Mouse (Mus musculus) liver, postnatal 0 days (tissue): Measurements from ENCODE around the gene Dnajc3. TPM values are rescaled to one million over a fixed set of nuclear protein-coding genes. Genes with fewer than 3 reads are reported as not detected.

Experiments
- ATAC-seq: fragments of 200-750 bp; cut with Nextera tagmentation; 2 replicates; pipeline ENCODE4 v1.8.0; 2017; ENCODE audit warnings: mild to moderate bottlenecking, moderate library complexity
- DNase-seq: peaks from one replicate; pipeline ENCODE4 v3.0.0-alpha.2; 2016
- H3K27ac ChIP-seq: fragments of 300-500 bp; sonication (generic); 2 replicates; pipeline ENCODE4 v1.5.1; 2014; ENCODE audit warnings: antibody characterized with exemption, moderate library complexity, mild to moderate bottlenecking, low read depth
- H3K27me3 ChIP-seq: fragments of 300-500 bp; sonication (generic); 2 replicates; pipeline ENCODE4 v1.6.1; 2014; ENCODE audit warnings: low read length, control low read depth, mixed read lengths; ENCODE audit not compliant: insufficient read depth
- H3K36me3 ChIP-seq: fragments of 300-500 bp; sonication (generic); replicated peaks from 2 replicates; pipeline ENCODE4 v1.6.1; 2014; ENCODE audit warnings: mild to moderate bottlenecking, control low read depth, low read length, moderate library complexity, mixed read lengths; ENCODE audit not compliant: insufficient read depth
- H3K4me1 ChIP-seq: fragments of 300-500 bp; sonication (generic); 2 replicates; pipeline ENCODE4 v1.6.1; 2014; ENCODE audit warnings: antibody characterized with exemption, mild to moderate bottlenecking, control low read depth; ENCODE audit not compliant: insufficient read depth
- H3K4me2 ChIP-seq: fragments of 300-500 bp; sonication (generic); 2 replicates; pipeline ENCODE4 v1.6.1; 2014; ENCODE audit warnings: low read depth, mild to moderate bottlenecking, low read length, moderate library complexity, mixed read lengths
- H3K4me3 ChIP-seq: fragments of 300-500 bp; sonication (generic); 2 replicates; pipeline ENCODE4 v1.5.1; 2014; ENCODE audit warnings: low read depth, low read length
- H3K9ac ChIP-seq: fragments of 300-500 bp; sonication (generic); replicated peaks from 2 replicates; pipeline ENCODE4 v1.6.1; 2014; ENCODE audit warnings: mild to moderate bottlenecking, moderate library complexity
- H3K9me3 ChIP-seq: fragments of 300-500 bp; sonication (generic); 2 replicates; pipeline ENCODE4 v1.6.1; 2016; ENCODE audit warnings: mild to moderate bottlenecking, control low read depth, low read length, mixed read lengths
- CTCF ChIP-seq: sonication (generic); IDR thresholded peaks from 2 replicates; pipeline ENCODE4 v1.5.1; 2016; ENCODE audit warnings: antibody characterized with exemption, low read depth
- EP300 ChIP-seq: IDR thresholded peaks from 2 replicates; pipeline ENCODE4 v1.6.1; 2016; ENCODE audit warnings: antibody characterized with exemption, low read depth, mild to moderate bottlenecking
- WGBS: fragments of 180-500 bp; shearing (Covaris S2); extraction: QIAGEN DNeasy Blood & Tissue Kit; methylation state at CpG from one replicate; pipeline ENCODE4 v1.1.7; 2014; ENCODE audit not compliant: insufficient replicate concordance; 5-methylcytosine and 5-hydroxymethylcytosine counted together
- polyA plus RNA-seq: library from polyadenylated mRNA; unstranded; fragments of >200 nt; fragmentation: Nextera tagmentation; extraction: Ambion mirVana; gene quantifications from 2 replicates; pipeline ENCODE4 v1.2.1, GENCODE M21; 2015

Dnajc3 gene
- polyA plus RNA-seq, 1 experiment from 2014 or later = 53.6 TPM

DNA sequence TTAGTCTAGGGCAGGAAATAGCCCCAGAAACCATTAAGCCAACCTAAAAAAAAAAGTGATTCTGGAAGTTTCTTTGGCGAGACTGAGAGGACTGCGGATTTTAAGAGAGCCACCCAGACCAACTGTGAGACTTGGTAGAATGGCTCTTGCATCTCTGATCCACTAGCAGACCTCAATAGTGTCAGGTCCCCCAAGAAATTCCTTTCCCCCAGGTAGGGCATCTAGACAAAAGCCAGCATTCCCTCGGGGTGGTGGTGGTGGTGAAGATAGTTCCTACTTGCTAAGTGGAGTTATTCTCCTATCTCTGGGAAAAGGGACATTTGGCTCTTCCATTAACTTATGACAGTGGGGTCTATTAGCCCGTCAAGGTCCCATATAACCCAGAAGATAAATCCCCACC, 824 bp upstream of the Dnajc3 start:
- Histone ChIP-seq H3K27ac (peak overlapping the region; percentile 92), H3K4me2 (peak overlapping the region; percentile 98), H3K9me3 (no peaks in the 10 kb centered on the region), H3K4me1 (peaks cover 29% of the 10 kb centered on the region), H3K4me3 (peak overlapping the region; percentile 94), H3K9ac (peak overlapping the region; percentile 79), H3K36me3 (no peaks in the 10 kb centered on the region), H3K27me3 (no peaks in the 10 kb centered on the region)
- DNase-seq (no peak), ATAC-seq (no peak)
- 29% methylated on average over 4 of the region's 4 CpGs for WGBS
- TF ChIP-seq EP300 (no peak), CTCF (no peak)

- Histone ChIP-seq H3K4me1 (peaks cover 33% of the 10 kb centered on the region), H3K9me3 (no peaks in the 10 kb centered on the region), H3K27me3 (no peaks in the 10 kb centered on the region), H3K4me2 (peak overlapping the region; percentile 77), H3K27ac (peak overlapping the region; percentile 96), H3K9ac (peak overlapping the region; percentile 98), H3K4me3 (peak overlapping the region; percentile 94), H3K36me3 (no peaks in the 10 kb centered on the region)
- DNase-seq (no peak), ATAC-seq (no peak)
- TF ChIP-seq EP300 (no peak), CTCF (no peak)
- WGBS = 3% methylated on average over 7 of the region's 7 CpGs
Observed at GRCm38 (mm10) chr14:118938551-118938950, 775 bp downstream of the Dnajc3 start.

- H3K27ac ChIP-seq = peak overlapping the region; percentile 68
- H3K9ac ChIP-seq = peak overlapping the region; percentile 46; the same call in 1 of the 2 replicates
- ATAC-seq (no peak), DNase-seq (peak; percentile 45)
- H3K4me2 ChIP-seq = peak overlapping the region; percentile 77; the same call in 1 of the 2 replicates
- H3K4me1 ChIP-seq = peaks cover 44% of the 10 kb centered on the region
- H3K36me3 ChIP-seq = no peaks in the 10 kb centered on the region
- WGBS = 69% methylated on average over 4 of the region's 4 CpGs
- no peak for TF ChIP-seq CTCF
- no peak for TF ChIP-seq EP300
- H3K27me3 ChIP-seq = no peaks in the 10 kb centered on the region
- no peaks in the 10 kb centered on the region for H3K9me3 ChIP-seq
- H3K4me3 ChIP-seq = no peak overlapping the region
Observed at GRCm38 (mm10) chr14:118940796-118941495, 3.2 kb downstream of the Dnajc3 start.

DNA sequence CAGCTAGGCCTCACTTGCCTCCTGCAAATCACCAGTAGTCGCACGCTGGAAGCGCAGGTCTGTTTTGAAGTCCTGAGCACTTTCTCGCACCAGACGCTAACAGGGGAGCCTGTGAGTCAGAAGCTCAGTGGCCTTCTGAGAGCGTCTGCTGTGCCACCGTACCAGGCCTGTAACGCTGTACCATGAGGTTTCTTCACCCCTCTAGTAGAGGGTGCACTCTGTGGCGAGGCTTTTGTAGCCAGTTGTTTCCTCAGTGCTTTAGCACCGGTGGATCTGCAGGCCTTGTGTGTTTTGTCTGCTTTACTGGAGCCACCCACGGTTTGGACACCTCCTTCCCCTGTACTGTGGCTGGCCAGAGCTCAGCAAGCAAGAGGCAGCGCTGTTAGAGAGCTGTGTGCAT, 4.3 kb downstream of the Dnajc3 start:
- TF ChIP-seq EP300 (no peak), CTCF (no peak)
- H3K36me3 ChIP-seq = no peaks in the 10 kb centered on the region
- H3K27ac ChIP-seq = peak overlapping the region; percentile 55; the same call in 1 of the 2 replicates
- peak overlapping the region; percentile 24; the same call in 1 of the 2 replicates for H3K4me2 ChIP-seq
- WGBS = 71% methylated on average over 12 of the region's 12 CpGs
- H3K9ac ChIP-seq = no peak overlapping the region
- H3K9me3 ChIP-seq = no peaks in the 10 kb centered on the region
- no peak for ATAC-seq
- peaks cover 35% of the 10 kb centered on the region for H3K4me1 ChIP-seq
- H3K27me3 ChIP-seq = no peaks in the 10 kb centered on the region
- H3K4me3 ChIP-seq = no peak overlapping the region
- DNase-seq = no peak

- Histone ChIP-seq H3K36me3 (no peaks in the 10 kb centered on the region), H3K27ac (peak overlapping the region; percentile 22; the same call in 1 of the 2 replicates), H3K4me2 (no peak overlapping the region), H3K4me1 (peaks cover 30% of the 10 kb centered on the region), H3K4me3 (no peak overlapping the region), H3K9me3 (no peaks in the 10 kb centered on the region), H3K27me3 (no peaks in the 10 kb centered on the region), H3K9ac (no peak overlapping the region)
- WGBS = 44% methylated on average over 2 of the region's 2 CpGs
- DNase-seq (no peak), ATAC-seq (no peak)
- TF ChIP-seq CTCF (no peak), EP300 (no peak)
Observed at GRCm38 (mm10) chr14:118944702-118945101, 6.9 kb downstream of the Dnajc3 start.

DNA sequence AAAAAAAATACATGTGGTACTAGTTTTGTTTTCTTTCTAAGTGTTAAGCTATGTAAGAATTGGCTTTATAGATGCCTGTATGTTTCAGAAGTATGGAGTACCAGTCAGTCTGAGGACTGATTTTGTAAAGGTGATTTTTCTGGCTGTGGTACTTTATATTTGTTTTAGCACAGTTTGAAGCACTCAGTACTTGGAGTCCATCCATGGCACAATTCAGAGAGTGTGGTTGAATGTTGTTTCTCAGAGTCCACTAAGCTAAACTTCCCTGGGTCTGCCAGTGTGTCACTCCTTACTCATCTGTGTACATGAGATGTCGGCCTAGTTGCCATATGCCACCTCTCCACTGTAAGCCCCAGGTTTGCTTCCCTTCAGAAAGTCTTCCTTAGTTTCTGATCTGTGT, 11.1 kb downstream of the Dnajc3 start:
- DNase-seq = no peak
- H3K27me3 ChIP-seq = no peaks in the 10 kb centered on the region
- ATAC-seq = no peak
- 58% methylated on average over 1 of the region's 1 CpGs for WGBS
- peaks cover 28% of the 10 kb centered on the region for H3K4me1 ChIP-seq
- TF ChIP-seq EP300 (no peak), CTCF (no peak)
- H3K27ac ChIP-seq = 0 out of 2 replicates have a peak overlapping the region, but pooled peaks have one; percentile 9
- no peak overlapping the region for H3K4me2 ChIP-seq
- no peaks in the 10 kb centered on the region for H3K9me3 ChIP-seq
- H3K4me3 ChIP-seq = no peak overlapping the region
- no peak overlapping the region for H3K9ac ChIP-seq
- H3K36me3 ChIP-seq = peaks cover 5% of the 10 kb centered on the region
